Mouse (Mus musculus): ENCODE data around the gene Vdr.

Gene Vdr

GRCm38 (mm10) chr15:97920306-97920705, 9.9 kb upstream of the Vdr start:
- DNase-seq (ENCODE audit: low spot score in 2 of 2): no peak

GRCm38 (mm10) chr15:97919217-97919616, 8.8 kb upstream of the Vdr start:
- DNase-seq (ENCODE audit: low spot score in 2 of 2): no peak

GRCm38 (mm10) chr15:97917994-97918393, 7.6 kb upstream of the Vdr start:
- no peak for DNase-seq (ENCODE audit: low spot score in 2 of 2)

GRCm38 (mm10) chr15:97914331-97914747, 3.9 kb upstream of the Vdr start:
- DNase-seq (ENCODE audit: low spot score in 2 of 2): no peak

- no peak for DNase-seq (ENCODE audit: low spot score in 2 of 2)
Measured at GRCm38 (mm10) chr15:97907801-97908751, 2.4 kb downstream of the Vdr start.

GRCm38 (mm10) chr15:97907202-97907601, 3.2 kb downstream of the Vdr start:
- DNase-seq (ENCODE audit: low spot score in 2 of 2): no peak

- no peak for DNase-seq (ENCODE audit: low spot score in 2 of 2)
Measured at GRCm38 (mm10) chr15:97905281-97905680, 5.1 kb downstream of the Vdr start.

- no peak for DNase-seq (ENCODE audit: low spot score in 2 of 2)
Measured at GRCm38 (mm10) chr15:97904339-97904991, 6.0 kb downstream of the Vdr start.

GRCm38 (mm10) chr15:97903261-97904009, 7.0 kb downstream of the Vdr start:
- DNase-seq (ENCODE audit: low spot score in 2 of 2): no peak

GRCm38 (mm10) chr15:97900991-97901390, 9.4 kb downstream of the Vdr start:
- DNase-seq (ENCODE audit: low spot score in 2 of 2): no peak

- no peak for DNase-seq (ENCODE audit: low spot score in 2 of 2)
Measured at GRCm38 (mm10) chr15:97900336-97900912, 10.0 kb downstream of the Vdr start.

GRCm38 (mm10) chr15:97899714-97900113, 10.7 kb downstream of the Vdr start:
- no peak for DNase-seq (ENCODE audit: low spot score in 2 of 2)

GRCm38 (mm10) chr15:97898791-97899190, 11.6 kb downstream of the Vdr start:
- no peak for DNase-seq (ENCODE audit: low spot score in 2 of 2)

- no peak for DNase-seq (ENCODE audit: low spot score in 2 of 2)
Measured at GRCm38 (mm10) chr15:97896861-97897654, 13.4 kb downstream of the Vdr start.

- DNase-seq (ENCODE audit: low spot score in 2 of 2): no peak
Measured at GRCm38 (mm10) chr15:97896347-97896746, 14.1 kb downstream of the Vdr start.

GRCm38 (mm10) chr15:97895847-97896246, 14.6 kb downstream of the Vdr start:
- DNase-seq (ENCODE audit: low spot score in 2 of 2): no peak

- no peak for DNase-seq (ENCODE audit: low spot score in 2 of 2)
Measured at GRCm38 (mm10) chr15:97892506-97892905, 17.9 kb downstream of the Vdr start.

- no peak for DNase-seq (ENCODE audit: low spot score in 2 of 2)
Measured at GRCm38 (mm10) chr15:97890450-97890849, 20.0 kb downstream of the Vdr start.

- no peak for DNase-seq (ENCODE audit: low spot score in 2 of 2)
Measured at GRCm38 (mm10) chr15:97890017-97890416, 20.4 kb downstream of the Vdr start.

GRCm38 (mm10) chr15:97887541-97888016, 22.9 kb downstream of the Vdr start:
- no peak for DNase-seq (ENCODE audit: low spot score in 2 of 2)

GRCm38 (mm10) chr15:97881423-97881822, 29.0 kb downstream of the Vdr start:
- DNase-seq (ENCODE audit: low spot score in 2 of 2): no peak
